Mouse (Mus musculus) lung, adult 2 months (tissue): ENCODE measurements around the gene Rgsl1.

Source experiments
- CTCF ChIP-seq: fragments of 200-500 bp; IDR thresholded peaks from 2 replicates; pipeline ENCODE4 v1.5.1; 2011; ENCODE audit warnings: mild to moderate bottlenecking, low read length, control low read depth; ENCODE audit not compliant: insufficient read depth
- POLR2A ChIP-seq: fragments of 200-500 bp; IDR thresholded peaks from 2 replicates; pipeline ENCODE4 v1.6.1; 2011; ENCODE audit warnings: low read depth, mild to moderate bottlenecking, control low read depth, low read length, borderline replicate concordance; ENCODE audit errors: extremely low read depth

- TF ChIP-seq CTCF: no peak
- no peak for TF ChIP-seq POLR2A
These were observed 65.7 kb downstream of the Rgsl1 start for GRCm38 (mm10) chr1:153778205-153778604.
